Mouse (Mus musculus): ENCODE measurements around the gene Ugt1a1.

Ugt1a1 gene

GRCm38 (mm10) chr1:88256886-88257663, 45.3 kb downstream of the Ugt1a1 start:
- in situ Hi-C loops (cut with MboI, MseI) = no loop called here

DNA sequence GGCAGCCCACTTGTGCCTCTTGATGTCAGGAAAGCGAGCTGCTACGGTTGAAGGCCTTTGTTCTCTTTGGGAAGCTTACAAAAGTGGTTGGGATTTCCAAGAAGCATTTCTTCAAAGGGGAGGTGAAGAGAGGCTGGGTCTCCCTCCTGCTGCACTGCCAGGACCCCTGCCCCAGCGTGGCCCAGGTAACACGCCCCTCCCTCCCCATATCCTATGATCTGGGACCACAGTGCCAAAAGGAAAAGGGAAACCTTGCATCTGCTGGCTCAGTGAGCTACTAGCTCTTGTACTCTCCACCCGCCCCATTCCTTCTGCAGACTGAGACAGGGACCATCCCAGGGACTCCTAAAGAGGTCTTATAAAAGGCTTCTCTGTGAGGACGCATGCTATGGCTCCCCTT, 45.9 kb downstream of the Ugt1a1 start:
- in situ Hi-C loops (cut with MboI, MseI) = no loop called here

GRCm38 (mm10) chr1:88258361-88258760, 46.6 kb downstream of the Ugt1a1 start:
- in situ Hi-C loops (cut with MboI, MseI) = no loop called here

GRCm38 (mm10) chr1:88258881-88259642, 47.3 kb downstream of the Ugt1a1 start:
- in situ Hi-C loops (cut with MboI, MseI) = no loop called here

DNA sequence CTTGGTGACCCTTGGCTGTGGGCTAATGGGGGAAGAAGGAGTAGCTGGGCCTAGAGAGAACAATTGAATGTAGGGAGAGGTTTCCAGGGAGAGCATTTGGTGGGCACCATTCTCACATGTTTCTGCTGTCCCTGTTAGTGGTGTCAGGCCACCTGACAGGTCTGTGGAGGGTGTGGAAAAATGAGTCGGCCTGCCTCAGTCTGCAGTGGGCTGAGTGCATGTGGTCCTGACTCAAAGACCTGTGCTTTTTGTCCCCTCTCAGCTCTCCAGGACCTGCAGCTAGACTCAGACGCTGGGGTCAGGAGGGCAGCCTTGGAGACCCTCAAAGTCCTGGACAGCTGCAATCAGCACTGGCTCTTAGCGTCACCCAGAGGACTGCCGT, 47.9 kb downstream of the Ugt1a1 start:
- in situ Hi-C loops (cut with MboI, MseI) = no loop called here

DNA sequence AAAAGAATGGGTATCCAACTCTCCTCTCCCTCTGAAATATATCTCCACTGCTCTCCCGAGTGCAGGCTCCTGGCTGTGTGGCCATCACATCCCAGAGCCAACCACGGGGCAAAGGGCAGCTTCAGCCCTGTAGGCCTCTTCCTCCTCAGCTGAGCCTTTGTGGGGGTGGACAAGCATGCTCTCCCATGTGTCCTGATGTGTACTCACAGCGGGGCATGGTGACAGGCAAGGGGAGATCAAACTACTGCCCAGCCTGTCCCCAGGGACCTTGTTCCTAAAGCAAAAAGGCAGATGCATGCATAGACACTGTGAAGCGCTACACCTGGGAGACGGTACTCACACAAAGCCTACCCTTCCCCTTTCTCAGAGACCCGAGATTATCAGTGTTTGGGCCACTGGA, 48.4 kb downstream of the Ugt1a1 start:
- in situ Hi-C loops (cut with MboI, MseI) = no loop called here

- in situ Hi-C loops (cut with MboI, MseI) = no loop called here
Observed at GRCm38 (mm10) chr1:88260604-88261377, 49.0 kb downstream of the Ugt1a1 start.

DNA sequence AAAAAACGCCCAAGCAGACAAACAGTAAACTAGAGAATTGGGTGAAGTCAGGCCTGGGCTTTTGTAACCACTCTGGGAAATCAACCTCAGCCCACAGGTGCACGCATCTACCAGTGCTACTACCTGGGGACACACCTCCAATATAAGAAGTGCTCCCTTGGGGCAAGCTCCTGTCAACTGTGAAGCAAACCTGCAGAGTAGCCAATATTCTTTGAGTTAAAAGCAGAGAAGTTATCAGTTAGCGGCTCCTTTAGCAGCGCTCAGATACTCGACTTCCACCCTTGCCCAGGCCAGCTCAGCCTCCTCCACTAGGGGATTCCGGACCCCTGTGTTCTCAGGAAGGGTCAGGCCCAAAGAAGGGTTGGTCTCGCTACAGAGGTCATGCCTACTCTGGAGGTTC, 49.9 kb downstream of the Ugt1a1 start:
- in situ Hi-C loops (cut with MboI, MseI) = no loop called here

- in situ Hi-C loops (cut with MboI, MseI) = no loop called here
Observed at GRCm38 (mm10) chr1:88262255-88262654, 50.5 kb downstream of the Ugt1a1 start.

DNA sequence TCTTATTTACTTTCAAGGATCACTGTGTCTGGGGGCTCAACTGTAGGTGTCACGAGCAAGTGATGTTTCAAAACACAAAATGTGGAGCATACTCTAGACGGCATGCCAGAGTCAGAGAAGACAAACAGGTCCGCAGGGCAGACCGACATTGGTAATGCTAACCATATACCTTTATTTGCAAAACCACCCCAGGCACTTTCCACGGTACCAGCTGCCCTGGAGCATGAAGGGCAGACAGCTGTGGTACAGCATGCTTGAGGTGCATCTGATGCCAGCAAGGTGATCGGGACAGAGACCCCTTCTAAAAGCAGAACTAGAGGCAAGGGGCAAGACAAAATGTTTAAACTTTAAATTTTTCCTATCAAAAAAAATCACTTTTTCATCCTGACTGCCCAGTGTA, 51.2 kb downstream of the Ugt1a1 start:
- in situ Hi-C loops (cut with MboI, MseI) = no loop called here

GRCm38 (mm10) chr1:88263778-88264177, 52.0 kb downstream of the Ugt1a1 start:
- in situ Hi-C loops (cut with MboI, MseI) = no loop called here

- in situ Hi-C loops (cut with MboI, MseI) = no loop called here
Observed at GRCm38 (mm10) chr1:88264237-88264868, 52.6 kb downstream of the Ugt1a1 start.

- in situ Hi-C loops (cut with MboI, MseI) = no loop called here
Observed at GRCm38 (mm10) chr1:88264869-88265240, 53.1 kb downstream of the Ugt1a1 start.

DNA sequence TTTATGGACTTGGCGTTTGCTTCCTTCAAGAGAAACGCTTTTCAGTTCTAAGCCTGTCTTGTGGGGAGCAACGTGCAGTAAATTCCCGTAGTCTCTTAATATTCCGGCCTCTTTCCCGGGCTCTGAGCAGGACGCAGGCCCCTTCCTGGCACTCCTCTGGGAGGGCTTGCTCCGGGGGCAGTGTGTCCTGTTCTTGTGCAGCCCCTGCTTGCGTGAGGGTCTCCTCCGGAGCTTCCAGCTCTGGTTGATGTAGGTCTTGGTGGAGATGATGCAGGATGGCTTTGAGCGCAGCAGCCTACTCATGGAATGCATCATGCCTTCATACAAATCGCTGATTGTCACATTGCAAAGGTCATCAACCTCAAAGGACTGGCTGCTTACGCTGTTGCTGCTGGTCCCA, 54.4 kb downstream of the Ugt1a1 start:
- in situ Hi-C loops (cut with MboI, MseI) = no loop called here

DNA sequence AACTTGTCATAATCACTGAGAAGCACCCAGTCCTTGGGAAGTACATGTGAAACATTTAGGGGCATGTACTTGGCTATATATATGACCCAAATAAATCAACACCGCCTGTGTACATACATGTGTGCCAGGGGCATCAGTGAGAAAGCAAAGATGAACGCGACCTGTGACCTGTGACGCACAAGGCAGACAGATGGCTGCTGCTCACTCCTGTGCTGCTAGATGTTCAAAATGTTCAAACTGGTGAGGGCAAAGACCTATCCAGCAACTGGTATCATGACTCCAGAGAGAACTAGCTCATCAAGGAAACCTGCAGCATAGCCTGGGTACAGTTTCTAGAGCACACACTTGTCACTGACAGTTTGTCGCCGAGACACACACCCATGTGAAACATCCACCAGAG, 55.7 kb downstream of the Ugt1a1 start:
- in situ Hi-C loops (cut with MboI, MseI) = no loop called here

DNA sequence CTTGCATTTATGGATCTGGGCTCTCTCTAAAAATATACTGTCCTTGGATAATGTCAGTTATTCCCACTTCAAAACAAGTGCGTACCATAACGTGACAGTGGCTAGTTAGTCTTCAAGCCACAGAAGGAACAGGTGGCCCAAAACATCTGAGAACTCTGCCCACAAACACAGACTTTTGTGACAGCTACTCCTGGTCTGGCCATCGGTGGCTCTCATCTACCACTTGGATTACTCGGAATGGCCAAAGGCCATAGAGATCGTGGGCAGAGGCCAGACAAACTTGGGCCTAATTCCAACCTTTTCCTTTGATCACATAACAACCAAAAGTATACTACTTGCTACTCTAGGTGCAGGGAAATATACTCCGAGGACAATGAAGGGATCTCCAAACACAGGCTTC, 56.3 kb downstream of the Ugt1a1 start:
- in situ Hi-C loops (cut with MboI, MseI) = no loop called here

All from regulatory T cell (primary cell).